ENCODE assay signal across 8 mouse cellular contexts in the genomic region with DNA sequence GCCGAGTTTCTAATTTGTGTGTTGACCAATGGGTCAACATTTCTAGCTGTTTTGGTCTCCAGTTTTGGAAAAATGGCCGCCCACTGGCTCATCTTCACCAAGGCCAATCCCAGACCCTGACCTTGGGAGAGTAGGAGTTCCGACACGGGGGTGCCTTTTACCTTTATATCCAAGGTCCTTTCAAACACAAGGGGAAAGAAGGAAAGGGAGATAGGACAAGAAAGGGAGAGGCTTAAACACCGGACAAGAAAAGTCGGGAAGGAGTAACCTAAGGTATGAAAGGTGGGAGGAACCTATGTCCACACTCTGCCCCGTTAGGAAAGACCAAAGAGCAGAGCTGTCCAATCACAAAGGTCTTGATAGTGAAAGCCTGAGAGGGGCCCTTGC. TPM values are rescaled to one million over a fixed set of nuclear protein-coding genes. Genes with fewer than 3 reads are reported as not detected.
DNase-seq lines count a peak whose midpoint lies in the region; ATAC-seq and TF ChIP-seq lines count a peak whose summit lies in the region.

No protein-coding gene starts in this region.

- H3K27ac ChIP-seq in kidney, embryonic 15.5 days, result peak overlapping the region; percentile 99
- H3K27ac ChIP-seq in cortical plate, adult 2 months (ENCODE audit: insufficient read depth, low read length), result peak overlapping the region; percentile 32; the same call in 1 of the 2 replicates
- H3K27ac ChIP-seq in hindbrain, embryonic 15.5 days (replicated peaks), result peak overlapping the region; percentile 84

- no peak for TF ChIP-seq CTCF in cortical plate, adult 2 months (IDR thresholded peaks at IDR 0.05; ENCODE audit: extremely low read depth, insufficient read depth, low read length)

- peaks cover 42% of the 10 kb centered on the region for H3K4me1 ChIP-seq in kidney, embryonic 15.5 days
- no peaks in the 10 kb centered on the region; the same call in 1 of the 2 replicates for H3K4me1 ChIP-seq in cortical plate, adult 2 months (ENCODE audit: control insufficient read depth, insufficient read depth, low read length)
- peaks cover 21% of the 10 kb centered on the region for H3K4me1 ChIP-seq in hindbrain, embryonic 15.5 days (replicated peaks)

- peaks cover 53% of the 10 kb centered on the region for H3K36me3 ChIP-seq in kidney, embryonic 15.5 days
- peaks cover 29% of the 10 kb centered on the region for H3K36me3 ChIP-seq in hindbrain, embryonic 15.5 days

- no peaks in the 10 kb centered on the region for H3K27me3 ChIP-seq in kidney, embryonic 15.5 days
- H3K27me3 ChIP-seq in hindbrain, embryonic 15.5 days, result no peaks in the 10 kb centered on the region

- no peaks in the 10 kb centered on the region for H3K9me3 ChIP-seq in kidney, embryonic 15.5 days (replicated peaks)
- H3K9me3 ChIP-seq in hindbrain, embryonic 15.5 days, result no peaks in the 10 kb centered on the region

- TF ChIP-seq POLR2A in cortical plate, adult 2 months (IDR thresholded peaks at IDR 0.05; ENCODE audit: extremely low read depth, insufficient read depth, low read length), result no peak

- no peak; the same call in 1 of the 2 replicates for ATAC-seq in kidney, embryonic 15.5 days (replicated peaks; ENCODE audit: low FRiP score)
- no peak for ATAC-seq in hindbrain, embryonic 15.5 days (ENCODE audit: low FRiP score, low read depth)
- no peak for ATAC-seq in monocyte, adult 5-6 weeks (replicated peaks; ENCODE audit: insufficient number of reproducible peaks, low FRiP score, low TSS enrichment, poor library complexity, severe bottlenecking)

- peak overlapping the region; percentile 71 for H3K4me2 ChIP-seq in kidney, embryonic 15.5 days
- H3K4me2 ChIP-seq in hindbrain, embryonic 15.5 days, result peak overlapping the region; percentile 66

- DNase-seq in kidney, postnatal 14 days, result no peak
- DNase-seq in lung, postnatal 10 days, result peak; percentile 51
- no peak for DNase-seq in thymus, postnatal 4 days
- DNase-seq in cerebellum, postnatal 25 days, result no peak

- 18% methylated on average over 7 of the region's 7 CpGs for WGBS in kidney, embryonic 15.5 days
- 29% methylated on average over 7 of the region's 7 CpGs for WGBS in hindbrain, embryonic 15.5 days

- H3K9ac ChIP-seq in kidney, embryonic 15.5 days, result peak overlapping the region; percentile 83
- peak overlapping the region; percentile 62 for H3K9ac ChIP-seq in hindbrain, embryonic 15.5 days

- H3K4me3 ChIP-seq in kidney, embryonic 15.5 days (replicated peaks), result peak overlapping the region; percentile 78
- peak overlapping the region; percentile 48; the same call in 1 of the 2 replicates for H3K4me3 ChIP-seq in cortical plate, adult 2 months (ENCODE audit: insufficient read depth, low read length)
- peak overlapping the region; percentile 58 for H3K4me3 ChIP-seq in hindbrain, embryonic 15.5 days

RNA-seq across cellular contexts. Expression of a gene that starts 0.5 kb away (rescaled TPM):
- 152 TPM in 2 replicates for polyA plus RNA-seq in kidney, embryonic 15.5 days (2015; fragmentation: Nextera tagmentation; extraction: Ambion mirVana)
- 10.5 and 11.1 TPM in 2 replicates for polyA plus RNA-seq in cortical plate, adult 2 months (2012; rRNA removed)
- 28.8 and 35.4 TPM in 2 replicates for polyA plus RNA-seq in hindbrain, embryonic 15.5 days (2015; fragmentation: Nextera tagmentation; extraction: Ambion mirVana)
- total RNA-seq in monocyte, adult 5-6 weeks (2017), result 14.2 to 29.8 TPM (median 14.4 TPM) in 3 replicates

RNA-seq across cellular contexts. Expression of a gene that starts 14.3 kb away (rescaled TPM):
- 17.5 and 17.6 TPM in 2 replicates for polyA plus RNA-seq in kidney, embryonic 15.5 days (2015; fragmentation: Nextera tagmentation; extraction: Ambion mirVana)
- polyA plus RNA-seq in cortical plate, adult 2 months (2012; rRNA removed), result 76.3 and 76.4 TPM in 2 replicates
- 34.7 and 40.4 TPM in 2 replicates for polyA plus RNA-seq in hindbrain, embryonic 15.5 days (2015; fragmentation: Nextera tagmentation; extraction: Ambion mirVana)
- total RNA-seq in monocyte, adult 5-6 weeks (2017), result 11.4 to 19.2 TPM (median 15.5 TPM) in 3 replicates

RNA-seq across cellular contexts. Expression of a gene that starts 26.4 kb away (rescaled TPM):
- polyA plus RNA-seq in kidney, embryonic 15.5 days (2015; fragmentation: Nextera tagmentation; extraction: Ambion mirVana), result 5.6 TPM in 1 of 2 replicates, not detected in the other
- not detected in 2 replicates for polyA plus RNA-seq in cortical plate, adult 2 months (2012; rRNA removed)
- polyA plus RNA-seq in hindbrain, embryonic 15.5 days (2015; fragmentation: Nextera tagmentation; extraction: Ambion mirVana), result not detected in 2 replicates
- total RNA-seq in monocyte, adult 5-6 weeks (2017), result not detected in 3 replicates

RNA-seq across cellular contexts. Expression of a gene that starts 32.1 kb away (rescaled TPM):
- 3.4 TPM in 1 of 2 replicates, not detected in the other for polyA plus RNA-seq in kidney, embryonic 15.5 days (2015; fragmentation: Nextera tagmentation; extraction: Ambion mirVana)
- 0.44 TPM in 1 of 2 replicates, not detected in the other for polyA plus RNA-seq in cortical plate, adult 2 months (2012; rRNA removed)
- polyA plus RNA-seq in hindbrain, embryonic 15.5 days (2015; fragmentation: Nextera tagmentation; extraction: Ambion mirVana), result not detected in 2 replicates
- not detected in 3 replicates for total RNA-seq in monocyte, adult 5-6 weeks (2017)

RNA-seq across cellular contexts. Expression of a gene that starts 38.1 kb away (rescaled TPM):
- 0.39 and 0.48 TPM in 2 replicates for polyA plus RNA-seq in kidney, embryonic 15.5 days (2015; fragmentation: Nextera tagmentation; extraction: Ambion mirVana)
- polyA plus RNA-seq in cortical plate, adult 2 months (2012; rRNA removed), result 14.7 and 17.5 TPM in 2 replicates
- polyA plus RNA-seq in hindbrain, embryonic 15.5 days (2015; fragmentation: Nextera tagmentation; extraction: Ambion mirVana), result not detected in 2 replicates
- not detected in 3 replicates for total RNA-seq in monocyte, adult 5-6 weeks (2017)

Comparison
In these comparisons a context has a peak if more than half of its experiments do, and no peak if none do; other contexts are left out.
1. H3K27ac ChIP-seq: peak in every context shown above with its lines; median percentile 99 in kidney, embryonic 15.5 days; 84 in hindbrain, embryonic 15.5 days; 32 in cortical plate, adult 2 months.